Comparison of ENCODE assay signal across 15 mouse cellular contexts in the genomic region with DNA sequence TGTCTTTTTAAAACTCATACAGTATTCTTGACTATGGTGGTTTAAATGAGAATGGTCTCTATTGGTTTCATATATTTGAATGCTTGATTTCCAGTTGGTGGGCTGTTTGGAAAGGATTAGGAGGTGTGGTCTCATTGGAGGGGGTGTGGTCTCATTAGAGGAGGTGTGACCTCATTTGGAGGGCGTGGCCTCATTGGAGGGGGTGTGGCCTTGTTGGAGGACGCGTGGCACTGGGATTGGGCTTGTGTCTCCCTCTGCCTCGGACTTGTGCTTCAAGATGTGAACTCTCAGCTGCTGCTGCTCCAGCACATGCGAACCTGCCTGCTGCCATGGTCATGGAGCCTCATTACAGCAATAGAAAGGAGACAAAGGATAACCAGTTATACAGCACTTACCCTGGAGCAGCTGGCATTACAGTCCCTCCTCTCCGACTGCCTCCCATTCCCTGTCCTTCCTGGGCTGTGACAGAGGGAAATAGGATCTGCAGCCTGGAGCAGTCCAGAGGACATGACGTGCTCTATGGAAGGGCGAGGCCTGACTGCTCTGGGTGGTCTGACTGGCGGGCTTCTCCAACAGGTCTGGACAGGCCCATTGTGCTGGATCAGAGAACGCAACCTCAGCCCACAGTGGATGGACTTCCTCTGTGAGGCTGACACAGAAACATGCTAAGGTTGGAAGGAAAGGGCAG. TPM values are rescaled to one million over a fixed set of nuclear protein-coding genes. Genes with fewer than 3 reads are reported as not detected.
DNase-seq lines count a peak whose midpoint lies in the region; ATAC-seq and TF ChIP-seq lines count a peak whose summit lies in the region.
"Had no signal": no experiment of that assay in that cellular context is flagged by ENCODE, and none has a peak within 500 bp of the region (broad histone marks: within the 10 kb centered on the region; RNA-seq: fewer than 3 reads in every experiment).

No protein-coding gene starts in this region.

- WGBS in forebrain, postnatal 0 days: 68% methylated on average over 10 of the region's 10 CpGs
- WGBS in forebrain, embryonic 16.5 days: 65% methylated on average over 10 of the region's 10 CpGs
- WGBS in limb, embryonic 13.5 days: 60% methylated on average over 10 of the region's 10 CpGs
- WGBS in limb, embryonic 10.5 days: 66% methylated on average over 10 of the region's 10 CpGs
- 89% methylated on average over 10 of the region's 10 CpGs for WGBS in thymus, adult 2 months

- TF ChIP-seq POLR2A in thymus, adult 2 months (IDR thresholded peaks at IDR 0.05; ENCODE audit: control insufficient read depth, extremely low read depth, insufficient read depth, low read length, poor library complexity): no peak

- H3K27ac ChIP-seq in forebrain, postnatal 0 days (ENCODE audit: low read depth, low read length): no peak overlapping the region
- H3K27ac ChIP-seq in forebrain, embryonic 16.5 days (ENCODE audit: low read length): no peak overlapping the region
- no peak overlapping the region for H3K27ac ChIP-seq in limb, embryonic 13.5 days
- H3K27ac ChIP-seq in limb, embryonic 10.5 days: no peak overlapping the region
- H3K27ac ChIP-seq in thymus, adult 2 months (ENCODE audit: control insufficient read depth, insufficient read depth, low read length): no peak overlapping the region
- H3K27ac ChIP-seq: heart, embryonic 13.5 days had no signal

- no peaks in the 10 kb centered on the region for H3K9me3 ChIP-seq in forebrain, postnatal 0 days (ENCODE audit: low read length)
- H3K9me3 ChIP-seq in forebrain, embryonic 16.5 days (ENCODE audit: control insufficient read depth, low read length): no peaks in the 10 kb centered on the region
- no peaks in the 10 kb centered on the region for H3K9me3 ChIP-seq in limb, embryonic 13.5 days
- H3K9me3 ChIP-seq in limb, embryonic 10.5 days (replicated peaks): no peaks in the 10 kb centered on the region; the same call in 1 of the 2 replicates
- H3K9me3 ChIP-seq in E14TG2a.4 (ENCODE audit: low read length): no peaks in the 10 kb centered on the region
- H3K9me3 ChIP-seq: heart, embryonic 13.5 days had no signal

- peaks cover 59% of the 10 kb centered on the region for H3K36me3 ChIP-seq in forebrain, postnatal 0 days (ENCODE audit: insufficient read depth)
- H3K36me3 ChIP-seq in forebrain, embryonic 16.5 days (ENCODE audit: control insufficient read depth, insufficient read depth): peaks cover 6% of the 10 kb centered on the region
- peaks cover 36% of the 10 kb centered on the region for H3K36me3 ChIP-seq in limb, embryonic 13.5 days
- H3K36me3 ChIP-seq in limb, embryonic 10.5 days: peaks cover 26% of the 10 kb centered on the region
- H3K36me3 ChIP-seq in E14TG2a.4 (ENCODE audit: insufficient read depth, low read length): no peaks in the 10 kb centered on the region
- H3K36me3 ChIP-seq in thymus, adult 2 months (ENCODE audit: control insufficient read depth, insufficient read depth, low read length): no peaks in the 10 kb centered on the region

- H3K27me3 ChIP-seq in forebrain, postnatal 0 days (ENCODE audit: insufficient read depth, low read length): no peaks in the 10 kb centered on the region
- no peaks in the 10 kb centered on the region for H3K27me3 ChIP-seq in forebrain, embryonic 16.5 days (replicated peaks; ENCODE audit: control insufficient read depth, insufficient read depth, low read length)
- no peaks in the 10 kb centered on the region for H3K27me3 ChIP-seq in limb, embryonic 13.5 days
- peaks cover 17% of the 10 kb centered on the region for H3K27me3 ChIP-seq in limb, embryonic 10.5 days (ENCODE audit: low read depth, poor library complexity, severe bottlenecking)
- no peaks in the 10 kb centered on the region for H3K27me3 ChIP-seq in E14TG2a.4 (ENCODE audit: insufficient read depth, low read length)
- H3K27me3 ChIP-seq in thymus, adult 2 months (ENCODE audit: control insufficient read depth, insufficient read depth, low read length): no peaks in the 10 kb centered on the region
- H3K27me3 ChIP-seq: heart, embryonic 13.5 days had no signal

- no peak for TF ChIP-seq CTCF in forebrain, postnatal 0 days (IDR thresholded peaks at IDR 0.05; ENCODE audit: low read depth)
- TF ChIP-seq CTCF in E14TG2a.4 (conservative IDR thresholded peaks at IDR 0.05; ENCODE audit: low read length): no peak
- no peak for TF ChIP-seq CTCF in thymus, adult 2 months (IDR thresholded peaks at IDR 0.05; ENCODE audit: borderline replicate concordance, control insufficient read depth, extremely low read depth, insufficient read depth, low read length, poor library complexity)

- no peak overlapping the region for H3K4me3 ChIP-seq in forebrain, postnatal 0 days (ENCODE audit: low read depth, low read length)
- H3K4me3 ChIP-seq in forebrain, embryonic 16.5 days (replicated peaks; ENCODE audit: low read length): no peak overlapping the region
- H3K4me3 ChIP-seq in limb, embryonic 13.5 days: no peak overlapping the region
- no peak overlapping the region for H3K4me3 ChIP-seq in limb, embryonic 10.5 days
- H3K4me3 ChIP-seq in E14TG2a.4 (replicated peaks; ENCODE audit: low read length): peak overlapping the region; percentile 70
- H3K4me3 ChIP-seq in thymus, adult 2 months (ENCODE audit: control insufficient read depth, insufficient read depth, low read length): no peak overlapping the region
- H3K4me3 ChIP-seq: heart, embryonic 13.5 days; myocyte had no signal

- H3K4me2 ChIP-seq in forebrain, postnatal 0 days (ENCODE audit: low read depth): no peak overlapping the region
- no peak overlapping the region for H3K4me2 ChIP-seq in forebrain, embryonic 16.5 days (ENCODE audit: low read length)
- H3K4me2 ChIP-seq in limb, embryonic 13.5 days (replicated peaks): no peak overlapping the region
- H3K4me2 ChIP-seq: heart, embryonic 13.5 days had no signal

- no peaks in the 10 kb centered on the region for H3K4me1 ChIP-seq in forebrain, postnatal 0 days (ENCODE audit: insufficient read depth)
- no peaks in the 10 kb centered on the region for H3K4me1 ChIP-seq in forebrain, embryonic 16.5 days (replicated peaks; ENCODE audit: control insufficient read depth, insufficient read depth, low read length)
- H3K4me1 ChIP-seq in limb, embryonic 13.5 days: peaks cover 16% of the 10 kb centered on the region
- H3K4me1 ChIP-seq in limb, embryonic 10.5 days: 0 out of 2 replicates have a peak, but pooled peaks cover 3% of the 10 kb centered on the region
- H3K4me1 ChIP-seq in E14TG2a.4 (replicated peaks; ENCODE audit: low read depth, low read length): peaks cover 35% of the 10 kb centered on the region
- no peaks in the 10 kb centered on the region for H3K4me1 ChIP-seq in thymus, adult 2 months (replicated peaks; ENCODE audit: control insufficient read depth, insufficient read depth, low read length)

- ATAC-seq in forebrain, postnatal 0 days: peak; percentile 61
- no peak for ATAC-seq in forebrain, embryonic 16.5 days
- peak; percentile 48 for ATAC-seq in limb, embryonic 13.5 days (ENCODE audit: low FRiP score, low read depth)
- ATAC-seq: inflammation-experienced regulatory T-cells, adult 6 months had no signal

- H3K9ac ChIP-seq in forebrain, postnatal 0 days: no peak overlapping the region
- no peak overlapping the region for H3K9ac ChIP-seq in forebrain, embryonic 16.5 days (replicated peaks; ENCODE audit: low read depth, low read length)
- no peak overlapping the region for H3K9ac ChIP-seq in limb, embryonic 13.5 days
- H3K9ac ChIP-seq: heart, embryonic 13.5 days had no signal

- peak; percentile 34 for DNase-seq in forebrain, postnatal 0 days
- no peak for DNase-seq in limb, embryonic 10.5 days (ENCODE audit: low spot score)
- peak; percentile 89 for DNase-seq in R1 (ENCODE audit: low read depth, low spot score)
- no peak for DNase-seq in right cerebral cortex, postnatal 36 days (ENCODE audit: low spot score in 2 of 2)
- DNase-seq in thymus, adult 2 months: no peak
- DNase-seq: adrenal gland, postnatal 10 days; gastrocnemius, postnatal 14 days; kidney, postnatal 25 days; lung, postnatal 4 days had no signal

RNA-seq across cellular contexts. Expression of gene Tmem44, which starts 28.2 kb away (rescaled TPM):
- 107 and 113 TPM in 2 replicates for total RNA-seq in forebrain, postnatal 0 days (2014; rRNA removed)
- 66.1 and 66.6 TPM in 2 replicates for polyA plus RNA-seq in forebrain, postnatal 0 days (2015; fragmentation: Nextera tagmentation; extraction: Ambion mirVana)
- polyA plus RNA-seq in forebrain, embryonic 16.5 days (2015; fragmentation: Nextera tagmentation; extraction: Ambion mirVana): 92.5 and 106 TPM in 2 replicates
- polyA plus RNA-seq in limb, embryonic 13.5 days (2015; fragmentation: Nextera tagmentation; extraction: Ambion mirVana): 26.0 and 29.2 TPM in 2 replicates
- 18.9 and 21.6 TPM in 2 replicates for polyA plus RNA-seq in limb, embryonic 10.5 days (2016; fragmentation: Nextera tagmentation; extraction: Ambion mirVana)
- 1.4 and 3.1 TPM in 2 replicates for polyA plus RNA-seq in thymus, adult 2 months (2012; rRNA removed)

Comparison
In these comparisons a context has a peak if more than half of its experiments do, and no peak if none do; other contexts are left out.
1. DNase-seq: peak in forebrain, postnatal 0 days (single experiment) and R1 (single experiment); none in limb, embryonic 10.5 days (single experiment), right cerebral cortex, postnatal 36 days (0 of 2) and thymus, adult 2 months (single experiment).